Mouse (Mus musculus) bone marrow macrophage, adult 2 months (primary cell): ENCODE results near the gene Tec.

Experiments
- CTCF ChIP-seq: IDR thresholded peaks from 2 replicates; pipeline ENCODE4 v1.5.1; 2012; ENCODE audit warnings: low read depth, mild to moderate bottlenecking, low read length, moderate library complexity
- POLR2A ChIP-seq: IDR thresholded peaks from 2 replicates; pipeline ENCODE4 v1.6.1; 2012; ENCODE audit warnings: mild to moderate bottlenecking, low read depth, low read length, borderline replicate concordance

DNA sequence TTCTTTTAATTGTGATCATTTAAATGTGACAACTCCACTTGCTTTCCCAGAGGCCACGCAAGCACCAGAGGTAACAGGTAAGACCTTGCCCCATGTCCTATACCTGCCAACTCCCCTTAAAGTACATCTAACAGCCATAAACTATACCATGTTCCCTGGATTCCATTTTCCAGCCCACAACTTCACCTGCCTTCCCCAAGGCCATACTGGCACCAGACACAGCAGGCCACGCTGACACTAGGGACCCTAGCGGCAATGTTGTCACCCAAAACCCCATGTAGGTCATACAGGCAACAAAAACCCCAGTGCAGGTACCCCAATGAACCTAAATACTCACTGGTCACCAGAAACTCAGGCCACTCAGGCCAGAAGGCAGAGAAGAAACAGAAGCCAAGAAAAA is 32.6 kb downstream of the Tec start:
- TF ChIP-seq POLR2A (no peak), CTCF (no peak)
